Mouse (Mus musculus): ENCODE measurements around the gene Emid1. TPM values are rescaled to one million over a fixed set of nuclear protein-coding genes. Genes with fewer than 3 reads are reported as not detected.
A peak's percentile ranks its signal among the peaks of the same experiment; 100 is the strongest.
"Not testable (repeated sequence)": the region's sequence is repeated elsewhere in the genome, so short reads cannot be mapped to it uniquely, and the experiment has no call there.

Gene Emid1
- polyA plus RNA-seq, 1 experiment from 2014 or later: 178 TPM

DNA sequence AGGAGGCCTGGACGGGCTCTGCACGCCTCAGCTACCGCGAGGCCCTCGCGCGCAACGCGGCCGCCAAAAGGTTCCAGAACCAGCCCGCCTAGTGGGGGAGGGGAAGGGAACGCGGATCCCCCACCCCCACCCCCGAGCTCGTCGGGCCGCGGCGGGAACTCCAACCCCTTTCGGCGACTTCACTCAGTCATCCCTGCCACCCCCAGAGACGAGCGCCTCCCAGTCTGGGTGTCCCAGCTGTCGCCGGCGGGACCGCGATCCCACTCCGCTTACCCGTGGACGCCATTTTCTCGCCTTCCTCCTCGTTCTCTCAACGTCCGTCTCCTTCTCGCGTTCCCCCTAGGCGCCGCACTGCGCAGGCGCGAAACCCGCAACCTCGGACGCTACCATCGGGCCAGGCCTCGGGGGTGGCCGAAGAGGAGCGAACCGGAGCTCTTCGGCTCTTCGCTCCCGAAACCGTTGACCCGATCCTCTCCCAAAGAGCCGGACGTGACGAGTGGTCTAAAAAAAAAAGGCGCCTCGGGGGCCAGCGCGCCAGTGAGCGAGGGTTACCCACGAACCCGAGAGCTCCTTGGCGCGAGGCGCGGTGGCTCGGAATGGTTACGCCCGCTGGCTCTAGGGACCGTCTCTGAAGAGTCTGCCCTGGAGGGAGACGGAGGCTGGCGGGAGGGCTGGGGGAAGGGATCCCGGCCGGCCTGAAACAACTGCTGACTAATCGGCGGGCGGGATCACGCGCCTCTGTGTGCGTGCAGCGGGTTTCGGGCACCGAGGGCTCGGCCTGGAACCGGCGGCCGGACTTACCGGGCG, 53.1 kb downstream of the Emid1 start, which contains the start of the genes Rhbdd3 and Ewsr1:
Rhbdd3 (plus strand) TSS at position 191 of the 807 bp plus-strand sequence.
Ewsr1 (minus strand) TSS at position 531 of the 807 bp plus-strand sequence.
- under 1% methylated on average over 75 of the region's 92 CpGs for WGBS
- Histone ChIP-seq H3K36me3 (ENCODE audit: control insufficient read depth, insufficient read depth, low read length) (peaks cover 5% of the 10 kb centered on the region; the same call in 1 of the 2 replicates), H3K9me3 (ENCODE audit: control insufficient read depth, low read length) (no peaks in the 10 kb centered on the region), H3K4me3 (ENCODE audit: low read length) (peak within 1 kb of the TSS; percentile 96), H3K9ac (ENCODE audit: low read depth, low read length) (peak within 1 kb of the TSS; percentile 99), H3K4me1 (ENCODE audit: control insufficient read depth, insufficient read depth, low read length) (peaks cover 21% of the 10 kb centered on the region), H3K27me3 (ENCODE audit: control insufficient read depth, insufficient read depth, low read length) (no peaks in the 10 kb centered on the region), H3K4me2 (replicated peaks; ENCODE audit: low read depth, low read length) (peak within 1 kb of the TSS; percentile 92), H3K27ac (ENCODE audit: low read depth, low read length) (peak within 1 kb of the TSS; percentile 97)
- peak; percentile 92 for ATAC-seq (ENCODE audit: low FRiP score, low TSS enrichment)

DNA sequence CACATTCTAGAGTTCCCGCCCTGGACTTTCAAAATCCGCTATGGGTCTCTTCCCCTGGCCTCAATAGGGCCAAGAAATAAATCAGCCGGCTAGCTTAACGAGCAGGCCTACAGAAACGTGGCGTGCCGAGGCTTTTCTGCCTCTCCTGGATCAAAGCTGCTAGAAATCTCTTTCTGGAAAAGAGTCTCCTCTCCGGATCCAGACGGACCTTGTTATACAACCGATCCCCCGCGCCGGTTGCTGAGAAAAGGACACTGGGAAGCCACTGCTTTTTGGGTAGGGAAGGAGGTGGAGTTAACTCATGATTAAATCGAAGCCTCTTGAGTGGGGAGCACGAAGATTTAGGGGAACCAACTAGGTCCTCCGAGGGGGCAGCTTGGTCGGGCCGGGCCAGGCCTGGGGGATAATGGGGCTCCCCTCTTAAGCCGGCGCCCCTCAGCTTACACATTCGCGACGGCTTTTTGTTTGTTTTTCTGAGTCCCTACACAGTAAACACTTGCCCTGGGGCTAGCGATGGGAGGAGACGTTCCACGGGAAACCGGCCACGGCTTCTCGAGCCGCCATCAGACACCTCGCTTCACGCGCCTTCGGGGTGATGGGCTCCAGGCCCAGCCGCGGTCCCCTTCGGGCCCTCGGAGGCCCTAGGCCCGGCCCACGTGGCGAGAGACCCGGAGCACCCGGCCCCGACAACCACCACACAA, 53.9 kb downstream of the Emid1 start:
- Histone ChIP-seq H3K4me2 (replicated peaks; ENCODE audit: low read depth, low read length) (peak overlapping the region; percentile 92), H3K27ac (ENCODE audit: low read depth, low read length) (peak overlapping the region; percentile 97), H3K9me3 (ENCODE audit: control insufficient read depth, low read length) (no peaks in the 10 kb centered on the region), H3K4me1 (ENCODE audit: control insufficient read depth, insufficient read depth, low read length) (peaks cover 25% of the 10 kb centered on the region), H3K36me3 (ENCODE audit: control insufficient read depth, insufficient read depth, low read length) (peaks cover 6% of the 10 kb centered on the region), H3K4me3 (ENCODE audit: low read length) (peak overlapping the region; percentile 96), H3K27me3 (ENCODE audit: control insufficient read depth, insufficient read depth, low read length) (no peaks in the 10 kb centered on the region), H3K9ac (ENCODE audit: low read depth, low read length) (peak overlapping the region; percentile 99)
- WGBS: 1% methylated on average over 44 of the region's 44 CpGs
- peak; percentile 17; the same call in 1 of the 2 replicates for ATAC-seq (ENCODE audit: low FRiP score, low TSS enrichment)

DNA sequence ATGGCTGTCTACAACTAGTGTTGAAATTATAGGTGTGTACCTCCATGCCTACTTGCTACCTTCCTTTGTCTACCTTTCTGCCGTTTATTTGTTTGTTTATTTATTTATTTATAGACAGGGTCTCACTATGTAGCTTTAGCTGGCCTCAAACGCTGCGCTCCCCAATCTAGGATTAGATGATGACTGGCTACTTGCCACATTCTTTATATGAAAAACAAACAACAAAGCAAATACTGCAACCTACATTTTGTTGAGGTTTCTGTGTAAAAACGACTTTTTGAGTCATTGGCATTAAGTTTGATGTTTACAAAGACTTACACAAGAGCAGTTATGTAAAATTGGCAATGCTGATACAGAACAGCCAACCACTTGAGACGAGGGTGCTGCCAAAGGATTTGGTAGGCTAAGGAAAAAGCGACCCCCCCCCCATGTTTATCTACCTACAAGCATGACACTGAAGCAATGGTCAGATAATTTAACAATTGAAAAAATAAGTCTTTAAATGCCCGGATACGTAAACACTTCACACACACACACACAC, 55.5 kb downstream of the Emid1 start:
- Histone ChIP-seq H3K9me3 (ENCODE audit: control insufficient read depth, low read length) (no peaks in the 10 kb centered on the region), H3K4me3 (ENCODE audit: low read length) (peak overlapping the region; percentile 96), H3K4me2 (replicated peaks; ENCODE audit: low read depth, low read length) (peak overlapping the region; percentile 92), H3K27me3 (ENCODE audit: control insufficient read depth, insufficient read depth, low read length) (no peaks in the 10 kb centered on the region), H3K4me1 (ENCODE audit: control insufficient read depth, insufficient read depth, low read length) (peaks cover 30% of the 10 kb centered on the region), H3K27ac (ENCODE audit: low read depth, low read length) (no peak overlapping the region), H3K36me3 (ENCODE audit: control insufficient read depth, insufficient read depth, low read length) (peaks cover 19% of the 10 kb centered on the region), H3K9ac (ENCODE audit: low read depth, low read length) (no peak overlapping the region)
- ATAC-seq (ENCODE audit: low FRiP score, low TSS enrichment): no peak
- WGBS: 68% methylated on average over 8 of the region's 8 CpGs

DNA sequence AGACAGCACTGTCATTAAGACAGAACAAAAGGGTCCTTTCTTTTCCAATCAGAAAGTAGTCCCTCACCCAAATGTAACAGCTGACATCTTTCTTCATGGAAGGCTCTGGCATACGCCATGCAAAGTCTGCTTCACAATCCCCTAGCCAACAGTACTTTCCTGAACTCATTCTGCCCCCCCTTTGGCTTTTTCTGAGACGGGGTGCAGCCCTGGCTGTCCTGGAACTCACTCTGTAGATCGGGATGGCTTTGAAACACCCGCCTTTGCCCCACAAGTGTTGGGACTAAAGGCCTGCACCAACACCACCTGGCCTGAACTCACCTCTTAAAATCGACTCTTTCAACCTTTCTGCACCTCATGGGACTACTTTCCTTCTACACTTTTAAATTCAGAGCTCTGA, 56.2 kb downstream of the Emid1 start:
- no peaks in the 10 kb centered on the region for H3K27me3 ChIP-seq (ENCODE audit: control insufficient read depth, insufficient read depth, low read length)
- ATAC-seq (ENCODE audit: low FRiP score, low TSS enrichment): no peak
- H3K9ac ChIP-seq (ENCODE audit: low read depth, low read length): no peak overlapping the region
- H3K36me3 ChIP-seq (ENCODE audit: control insufficient read depth, insufficient read depth, low read length): peaks cover 25% of the 10 kb centered on the region
- peaks cover 24% of the 10 kb centered on the region for H3K4me1 ChIP-seq (ENCODE audit: control insufficient read depth, insufficient read depth, low read length)
- no peak overlapping the region for H3K4me3 ChIP-seq (ENCODE audit: low read length)
- H3K4me2 ChIP-seq (replicated peaks; ENCODE audit: low read depth, low read length): no peak overlapping the region
- WGBS: 78% methylated on average over 5 of the region's 5 CpGs
- no peak overlapping the region for H3K27ac ChIP-seq (ENCODE audit: low read depth, low read length)
- no peaks in the 10 kb centered on the region for H3K9me3 ChIP-seq (ENCODE audit: control insufficient read depth, low read length)

DNA sequence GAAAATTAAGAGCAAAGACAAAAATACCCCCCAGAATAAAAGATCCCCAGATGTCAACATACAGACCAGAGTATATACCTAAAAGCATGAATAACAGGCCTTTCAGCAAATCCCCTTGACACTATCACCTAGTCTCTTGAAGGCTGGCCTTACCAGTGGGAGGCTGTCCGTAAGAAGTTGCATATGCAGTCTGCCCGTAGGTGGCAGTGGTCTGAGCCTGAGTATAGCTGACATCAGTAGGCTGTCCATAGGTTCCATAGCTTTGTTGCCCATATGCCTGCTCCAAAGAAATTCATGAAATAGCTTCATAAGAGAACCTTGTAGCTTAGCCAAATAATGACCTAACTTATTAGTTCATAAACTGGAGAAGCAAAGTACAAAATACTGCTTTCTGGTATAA, 60.4 kb downstream of the Emid1 start:
- no peak for ATAC-seq (ENCODE audit: low FRiP score, low TSS enrichment)
- Histone ChIP-seq H3K4me3 (ENCODE audit: low read length) (no peak overlapping the region), H3K27ac (ENCODE audit: low read depth, low read length) (no peak overlapping the region), H3K4me2 (replicated peaks; ENCODE audit: low read depth, low read length) (no peak overlapping the region), H3K27me3 (ENCODE audit: control insufficient read depth, insufficient read depth, low read length) (no peaks in the 10 kb centered on the region), H3K4me1 (ENCODE audit: control insufficient read depth, insufficient read depth, low read length) (peaks cover 15% of the 10 kb centered on the region), H3K9ac (ENCODE audit: low read depth, low read length) (no peak overlapping the region), H3K36me3 (ENCODE audit: control insufficient read depth, insufficient read depth, low read length) (peaks cover 64% of the 10 kb centered on the region), H3K9me3 (ENCODE audit: control insufficient read depth, low read length) (no peaks in the 10 kb centered on the region)
- WGBS: 61% methylated on average over 2 of the region's 2 CpGs

DNA sequence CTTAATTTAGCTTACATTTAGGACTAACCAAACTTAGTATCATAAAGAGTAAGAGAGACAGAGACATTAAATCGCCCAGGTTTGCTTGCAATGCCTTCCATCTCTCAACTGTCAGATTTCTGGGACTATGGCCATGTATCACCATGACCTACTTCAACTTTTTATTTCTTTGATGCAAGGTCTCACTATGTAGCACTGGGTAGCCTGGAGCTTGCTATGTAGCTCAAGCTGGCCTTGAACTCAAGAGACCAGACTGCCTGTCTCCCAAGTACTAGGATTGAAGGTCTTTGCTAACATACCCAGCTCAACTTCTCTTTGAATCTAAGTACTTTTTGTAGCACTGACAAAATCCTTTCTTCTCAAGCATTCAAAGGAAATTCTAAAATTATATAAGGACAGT, 62.9 kb downstream of the Emid1 start:
- 94% methylated on average over 1 of the region's 1 CpGs for WGBS
- Histone ChIP-seq H3K27me3 (ENCODE audit: control insufficient read depth, insufficient read depth, low read length) (no peaks in the 10 kb centered on the region), H3K4me3 (ENCODE audit: low read length) (no peak overlapping the region), H3K36me3 (ENCODE audit: control insufficient read depth, insufficient read depth, low read length) (peaks cover 90% of the 10 kb centered on the region), H3K9ac (ENCODE audit: low read depth, low read length) (no peak overlapping the region), H3K27ac (ENCODE audit: low read depth, low read length) (no peak overlapping the region), H3K4me1 (ENCODE audit: control insufficient read depth, insufficient read depth, low read length) (0 out of 2 replicates have a peak, but pooled peaks cover 10% of the 10 kb centered on the region), H3K4me2 (replicated peaks; ENCODE audit: low read depth, low read length) (no peak overlapping the region), H3K9me3 (ENCODE audit: control insufficient read depth, low read length) (no peaks in the 10 kb centered on the region)
- no peak for ATAC-seq (ENCODE audit: low FRiP score, low TSS enrichment)

DNA sequence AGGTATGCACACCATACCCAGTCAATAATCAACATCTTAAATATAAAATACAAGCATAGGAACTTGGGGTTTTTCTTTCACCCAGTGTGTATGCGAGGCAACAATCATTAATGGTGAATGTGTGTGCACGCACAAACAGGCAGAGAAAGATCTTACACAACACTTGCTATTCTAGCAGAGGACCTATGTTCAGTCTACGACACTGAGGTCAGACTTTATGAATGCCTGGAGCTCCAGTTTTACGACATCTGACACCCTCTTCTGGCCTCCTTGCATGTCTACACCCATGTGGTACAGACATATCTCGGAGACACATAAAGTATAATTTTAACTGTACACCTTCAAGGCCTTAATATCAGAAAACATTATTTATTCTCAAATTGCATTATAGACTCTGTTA, 75.2 kb downstream of the Emid1 start:
- 81% methylated on average over 3 of the region's 5 CpGs for WGBS
- not testable (repeated sequence) for H3K9ac ChIP-seq (ENCODE audit: low read depth, low read length); H3K9me3 ChIP-seq (ENCODE audit: control insufficient read depth, low read length); ATAC-seq (ENCODE audit: low FRiP score, low TSS enrichment); H3K4me2 ChIP-seq (replicated peaks; ENCODE audit: low read depth, low read length); H3K27ac ChIP-seq (ENCODE audit: low read depth, low read length); H3K4me3 ChIP-seq (ENCODE audit: low read length); H3K27me3 ChIP-seq (ENCODE audit: control insufficient read depth, insufficient read depth, low read length); H3K4me1 ChIP-seq (ENCODE audit: control insufficient read depth, insufficient read depth, low read length)
- H3K36me3 ChIP-seq (ENCODE audit: control insufficient read depth, insufficient read depth, low read length): peaks cover 85% of the 10 kb centered on the region

DNA sequence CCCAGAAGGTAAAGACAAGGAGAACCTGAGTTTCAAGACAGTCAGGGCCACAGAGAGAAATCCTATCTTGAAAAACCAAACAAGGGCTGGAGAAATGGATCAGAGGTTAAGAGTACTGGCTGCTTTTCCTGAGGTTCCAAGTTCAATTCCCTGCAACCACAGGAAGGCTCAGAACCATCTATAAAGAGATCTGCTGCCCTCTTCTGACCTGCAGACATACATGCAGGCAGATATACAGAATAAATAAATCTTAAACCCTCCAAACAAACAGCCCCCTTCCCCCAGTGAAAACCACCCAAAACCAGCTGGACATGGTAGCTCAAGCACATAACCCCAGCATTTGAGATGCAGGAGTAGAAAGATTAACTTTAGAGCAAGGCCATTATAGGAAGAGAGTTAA, 76.3 kb downstream of the Emid1 start:
- Histone ChIP-seq H3K27me3 (ENCODE audit: control insufficient read depth, insufficient read depth, low read length) (no peaks in the 10 kb centered on the region), H3K4me2 (replicated peaks; ENCODE audit: low read depth, low read length) (no peak overlapping the region), H3K9me3 (ENCODE audit: control insufficient read depth, low read length) (no peaks in the 10 kb centered on the region), H3K36me3 (ENCODE audit: control insufficient read depth, insufficient read depth, low read length) (peaks cover 89% of the 10 kb centered on the region), H3K27ac (ENCODE audit: low read depth, low read length) (no peak overlapping the region), H3K4me1 (ENCODE audit: control insufficient read depth, insufficient read depth, low read length) (no peaks in the 10 kb centered on the region), H3K9ac (ENCODE audit: low read depth, low read length) (no peak overlapping the region), H3K4me3 (ENCODE audit: low read length) (no peak overlapping the region)
- no peak for ATAC-seq (ENCODE audit: low FRiP score, low TSS enrichment)

DNA sequence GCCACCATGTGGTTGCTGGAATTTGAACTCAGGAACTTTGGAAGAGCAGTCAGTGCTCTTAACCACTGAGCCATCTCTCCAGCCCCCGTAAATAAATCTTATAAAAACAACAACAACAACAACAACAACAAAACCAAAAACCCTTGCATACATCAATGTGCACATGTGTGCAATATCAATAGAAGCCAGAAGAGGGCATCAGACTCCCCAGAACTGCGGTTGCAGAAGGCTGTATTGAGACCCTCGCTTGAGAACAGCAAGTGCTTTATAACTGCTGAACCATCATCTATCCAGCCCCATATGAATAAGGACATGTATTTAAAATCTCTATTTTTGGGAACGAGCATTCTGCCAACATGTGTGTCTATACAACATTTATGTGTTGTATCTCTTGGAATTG, 77.2 kb downstream of the Emid1 start:
- WGBS: 78% methylated on average over 4 of the region's 4 CpGs
- Histone ChIP-seq H3K27me3 (ENCODE audit: control insufficient read depth, insufficient read depth, low read length) (no peaks in the 10 kb centered on the region), H3K4me3 (ENCODE audit: low read length) (no peak overlapping the region), H3K9me3 (ENCODE audit: control insufficient read depth, low read length) (no peaks in the 10 kb centered on the region), H3K36me3 (ENCODE audit: control insufficient read depth, insufficient read depth, low read length) (peaks cover 89% of the 10 kb centered on the region), H3K27ac (ENCODE audit: low read depth, low read length) (no peak overlapping the region), H3K4me2 (replicated peaks; ENCODE audit: low read depth, low read length) (no peak overlapping the region), H3K4me1 (ENCODE audit: control insufficient read depth, insufficient read depth, low read length) (no peaks in the 10 kb centered on the region), H3K9ac (ENCODE audit: low read depth, low read length) (no peak overlapping the region)
- ATAC-seq (ENCODE audit: low FRiP score, low TSS enrichment): 0 out of 2 replicates have a peak, but pooled peaks have one; percentile 24

Data from kidney, embryonic 14.5 days (tissue).